Mouse (Mus musculus): Measurements from ENCODE around the gene Gng7.

Gng7 gene

GRCm38 (mm10) chr10:80963031-80963975, 51.4 kb downstream of the Gng7 start:
- DNase-seq, result no peak

- DNase-seq, result no peak
These were observed 52.2 kb downstream of the Gng7 start for GRCm38 (mm10) chr10:80962585-80962984.

DNA sequence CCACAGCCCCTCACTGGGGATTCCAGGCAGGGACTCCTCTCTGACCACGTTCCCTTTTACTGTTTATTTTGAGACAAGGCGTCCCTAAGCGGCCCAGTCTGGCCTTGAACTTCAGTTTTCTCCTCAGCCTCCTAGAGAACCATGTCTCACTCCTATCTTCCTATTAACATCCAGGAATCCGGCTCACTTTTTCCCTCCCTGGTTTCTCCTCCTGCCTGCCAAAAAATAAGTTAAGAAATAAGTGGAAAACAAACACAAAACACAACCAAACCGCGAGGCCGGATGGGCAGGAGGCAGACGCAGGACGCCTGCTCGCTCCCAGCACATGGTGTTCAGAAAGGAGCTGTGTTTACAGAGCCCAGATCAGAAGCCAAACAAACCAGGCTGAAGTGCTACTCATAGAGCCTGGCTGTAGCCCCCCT, 52.7 kb downstream of the Gng7 start:
- DNase-seq, result no peak

DNA sequence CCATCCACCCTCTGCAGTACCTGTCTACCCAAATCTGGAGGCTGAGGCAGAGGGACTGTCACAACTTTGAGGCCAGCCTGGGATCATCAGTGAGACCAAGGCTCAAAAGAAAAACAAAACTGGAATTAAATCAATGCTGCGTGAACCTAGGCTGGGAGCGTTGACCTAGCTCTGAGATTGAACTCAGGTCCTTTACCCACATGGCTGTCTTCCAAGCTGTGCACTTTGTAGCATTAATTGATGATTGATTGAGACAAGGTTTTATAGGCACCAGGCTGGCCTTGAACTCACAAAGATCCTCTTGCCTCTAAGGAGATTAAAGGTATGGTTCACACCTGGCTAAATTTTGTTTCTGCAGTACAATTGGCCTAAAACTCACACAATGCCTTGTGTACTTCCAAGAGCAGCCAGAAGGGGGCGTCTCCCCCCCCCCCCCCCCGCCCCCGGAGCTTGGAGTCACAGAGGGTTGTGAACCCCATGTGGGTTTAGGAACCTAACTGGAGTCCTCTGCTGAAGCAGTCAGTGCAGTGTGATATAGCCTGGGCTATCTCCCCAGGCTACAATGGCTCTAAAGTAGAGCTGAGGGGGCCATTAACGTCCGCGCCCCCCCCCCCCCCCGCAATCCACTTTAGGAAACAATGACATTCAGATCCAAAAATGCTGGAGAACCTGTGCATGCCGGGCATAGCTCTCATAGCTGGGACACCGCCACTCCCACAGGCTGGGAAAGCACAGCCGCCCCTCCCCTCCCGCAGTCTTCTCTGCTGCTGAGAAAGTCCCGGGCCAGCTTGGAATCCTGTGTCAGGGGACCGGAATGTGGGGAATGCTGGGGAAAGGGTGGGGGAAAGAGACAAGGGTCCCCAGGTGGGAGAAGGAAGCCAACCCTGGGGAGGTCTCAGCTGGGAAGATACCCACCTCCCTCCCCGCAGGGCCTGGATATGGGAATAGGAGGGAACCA, 53.9 kb downstream of the Gng7 start:
- DNase-seq, result peak; percentile 64

DNA sequence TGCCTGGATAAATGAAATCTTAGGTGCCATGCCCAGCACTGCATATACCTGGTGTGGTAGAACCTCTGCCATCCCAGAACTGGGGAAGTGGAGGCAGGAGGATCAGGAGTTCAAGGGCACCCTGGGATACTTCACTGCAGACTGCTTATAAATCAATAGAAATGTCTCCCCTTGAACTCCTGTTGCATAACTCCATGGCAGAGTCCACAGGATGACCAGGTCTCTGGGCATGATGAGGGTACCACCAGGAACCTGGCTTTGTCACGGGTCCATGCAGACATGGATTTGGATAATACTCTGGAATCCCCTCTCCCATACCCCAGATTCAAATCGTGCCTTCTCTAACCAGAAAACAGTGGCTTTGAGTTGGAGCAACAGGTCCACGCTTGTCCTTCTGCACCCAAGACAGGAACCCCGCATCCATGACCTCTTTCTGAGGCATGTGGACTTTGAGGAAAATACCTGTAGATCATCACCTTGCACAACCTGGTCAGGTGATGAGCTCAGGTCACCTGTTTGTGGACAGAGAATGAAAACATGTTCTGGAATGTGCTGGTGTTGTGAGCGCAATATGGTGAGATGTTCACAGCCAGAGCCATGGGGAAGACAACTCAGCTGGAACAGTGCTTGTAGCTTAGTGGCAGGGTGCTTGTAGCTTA, 55.6 kb downstream of the Gng7 start:
- DNase-seq, result no peak

DNA sequence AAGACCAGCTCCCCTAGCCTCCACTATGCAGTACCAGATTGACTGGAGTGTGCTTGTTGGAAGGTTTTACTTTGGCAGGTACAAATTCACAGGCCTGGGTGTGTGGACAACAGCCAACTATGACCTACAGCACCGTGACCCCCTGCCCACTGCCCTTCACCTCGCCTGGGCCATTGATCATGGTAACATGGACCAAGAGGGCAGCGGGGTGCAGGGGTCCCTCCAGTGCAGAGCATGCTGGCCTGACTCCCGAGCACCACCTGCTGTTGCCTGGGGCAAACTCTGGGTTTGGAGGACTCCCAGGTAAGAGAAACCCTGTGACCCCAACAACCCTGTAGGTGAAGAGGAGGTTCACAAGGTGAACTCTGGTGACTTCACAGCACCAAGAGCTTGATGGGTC, 57.0 kb downstream of the Gng7 start:
- no peak for DNase-seq

- DNase-seq, result no peak
These were observed 57.8 kb downstream of the Gng7 start for GRCm38 (mm10) chr10:80956901-80957300.

GRCm38 (mm10) chr10:80956385-80956784, 58.4 kb downstream of the Gng7 start:
- no peak for DNase-seq

- peak; percentile 62 for DNase-seq
These were observed 59.2 kb downstream of the Gng7 start for GRCm38 (mm10) chr10:80955536-80955935.

DNA sequence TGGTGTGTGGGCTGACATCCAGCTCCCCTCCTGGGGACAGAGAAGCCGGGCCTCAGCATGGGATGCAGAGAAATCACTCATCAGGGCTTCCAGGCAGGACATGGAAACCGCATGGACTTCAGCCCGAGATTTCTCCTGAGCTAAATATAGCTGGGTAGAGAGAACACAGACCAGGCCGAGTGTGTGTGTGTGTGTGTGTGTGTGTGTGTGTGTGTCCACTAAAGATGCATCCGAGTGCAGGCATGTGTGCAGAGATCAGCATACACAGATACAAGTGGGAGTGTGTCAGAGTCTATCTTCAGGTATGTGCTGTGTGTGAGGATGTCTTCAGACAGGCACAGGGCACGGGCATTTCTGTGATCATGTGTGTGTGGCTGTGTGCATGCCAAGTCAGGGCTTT, 59.9 kb downstream of the Gng7 start:
- no peak for DNase-seq

DNA sequence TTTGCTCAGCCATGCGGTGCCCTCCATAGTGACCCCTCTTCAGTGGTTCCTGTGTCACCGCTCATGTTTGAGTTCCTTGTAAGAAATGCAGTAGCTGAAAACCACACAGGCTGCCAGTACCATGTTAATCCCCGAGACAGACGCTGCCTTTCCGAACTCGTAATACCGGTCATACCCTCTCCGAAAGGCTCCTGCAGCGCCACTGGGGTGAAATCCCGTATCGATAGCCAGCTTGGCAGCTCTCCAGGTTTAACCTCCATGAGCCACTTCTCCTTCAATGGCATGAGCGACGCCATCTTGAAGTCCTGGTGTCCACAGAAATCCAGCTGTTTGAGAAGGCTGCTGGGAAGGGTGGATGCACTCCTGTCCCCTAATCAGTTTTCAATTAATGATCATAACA, 60.3 kb downstream of the Gng7 start:
- DNase-seq, result no peak

GRCm38 (mm10) chr10:80952449-80952848, 62.3 kb downstream of the Gng7 start:
- no peak for DNase-seq

GRCm38 (mm10) chr10:80951761-80952390, 62.9 kb downstream of the Gng7 start:
- no peak for DNase-seq

DNA sequence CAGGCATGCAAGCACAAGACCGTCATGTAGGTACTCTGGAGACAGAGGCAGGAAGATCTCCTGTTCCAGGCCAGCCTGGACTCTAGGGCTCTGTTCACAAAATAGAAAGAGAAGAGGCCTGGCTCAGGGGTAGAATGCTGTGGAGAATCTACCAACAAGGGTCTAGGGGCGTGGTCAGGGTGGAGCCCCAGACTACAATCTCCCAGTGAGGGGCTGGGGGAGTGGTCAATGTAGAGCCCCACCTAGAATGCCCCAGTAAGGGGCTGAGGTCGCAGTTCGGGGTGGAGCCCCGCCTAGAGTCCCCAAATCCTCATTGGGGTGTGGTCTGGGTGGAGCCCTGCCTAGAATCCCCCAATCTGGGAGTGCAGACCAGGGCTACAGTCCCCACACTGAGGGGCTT, 64.4 kb downstream of the Gng7 start:
- DNase-seq, result no peak

DNA sequence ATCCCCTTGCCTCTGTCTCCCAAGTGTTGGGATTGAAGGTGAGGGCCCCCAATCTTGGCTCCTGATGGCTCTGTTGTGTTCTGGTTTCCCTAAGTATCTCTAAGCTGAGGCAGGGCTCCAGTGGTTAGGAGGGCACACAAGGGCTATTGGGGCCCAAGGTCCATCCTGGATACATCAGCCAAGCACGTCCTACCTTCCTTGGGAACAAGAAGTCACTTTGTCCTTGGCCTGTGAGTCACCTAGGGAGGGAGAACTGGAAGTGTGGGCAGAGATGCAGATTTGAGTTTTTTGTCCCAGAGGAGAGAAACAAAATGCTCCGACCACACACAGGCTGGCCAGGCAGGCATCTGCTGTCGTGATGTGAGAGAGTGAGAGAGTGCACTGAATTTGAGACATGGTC, 65.7 kb downstream of the Gng7 start:
- DNase-seq, result no peak

GRCm38 (mm10) chr10:80948570-80948969, 66.2 kb downstream of the Gng7 start:
- no peak for DNase-seq

DNA sequence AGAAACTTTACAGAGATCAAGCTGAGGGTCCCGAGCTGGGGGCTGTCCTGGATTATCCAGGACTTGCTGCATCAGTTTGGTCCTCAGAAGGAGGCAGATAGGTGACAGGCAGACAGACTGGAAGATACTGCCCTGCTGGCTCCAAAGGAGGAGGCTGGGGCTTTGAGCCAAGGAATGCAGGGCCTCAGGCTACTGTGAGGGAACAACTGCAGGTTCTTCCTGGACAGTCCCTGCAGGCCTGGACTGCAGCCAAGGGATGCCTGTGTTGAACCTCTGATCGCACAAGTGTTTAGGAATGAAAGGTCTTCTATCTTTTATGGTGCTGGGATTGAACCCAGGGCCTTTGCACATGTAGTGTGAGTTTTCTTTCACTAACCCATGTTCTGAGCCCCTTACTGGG, 66.9 kb downstream of the Gng7 start:
- DNase-seq, result peak; percentile 64

DNA sequence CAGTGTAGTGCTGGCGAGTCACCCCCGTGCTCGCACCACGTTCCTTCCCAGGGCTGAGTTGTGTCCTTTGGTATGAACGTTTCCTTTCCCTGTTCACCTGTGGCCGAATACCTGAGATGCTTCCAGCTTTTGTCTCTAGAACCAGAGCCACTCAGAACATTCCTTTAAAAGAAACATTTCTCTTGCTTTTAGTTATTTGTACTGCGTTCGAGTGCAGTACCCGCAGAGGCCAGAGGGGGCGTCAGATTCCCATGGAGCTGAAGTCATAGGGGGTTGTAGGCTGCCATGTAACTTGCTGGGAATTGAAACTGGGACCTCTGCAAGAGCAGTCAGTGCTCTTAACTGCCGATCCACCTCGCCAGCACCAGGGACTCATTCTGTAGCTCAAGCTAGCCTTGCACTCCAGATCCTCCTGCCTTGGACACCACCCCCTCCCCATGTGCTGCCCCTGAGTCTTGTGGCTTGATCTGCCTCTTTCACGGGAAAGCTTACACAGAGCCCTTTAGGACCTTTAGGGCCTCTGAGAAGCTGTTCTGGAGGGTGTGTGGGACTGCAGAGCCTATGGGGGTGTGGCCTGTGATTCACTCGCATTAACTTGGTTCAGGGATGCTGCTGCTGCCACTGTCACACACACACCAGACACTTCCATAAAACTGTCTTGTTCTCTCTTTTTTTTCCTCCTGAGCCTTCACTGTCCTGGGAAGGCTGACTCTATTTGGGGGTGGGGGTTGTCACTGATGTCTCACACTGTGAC, 67.9 kb downstream of the Gng7 start:
- DNase-seq, result no peak

GRCm38 (mm10) chr10:80944231-80944630, 70.5 kb downstream of the Gng7 start:
- DNase-seq, result no peak

GRCm38 (mm10) chr10:80943701-80944100, 71.0 kb downstream of the Gng7 start:
- DNase-seq, result no peak

DNA sequence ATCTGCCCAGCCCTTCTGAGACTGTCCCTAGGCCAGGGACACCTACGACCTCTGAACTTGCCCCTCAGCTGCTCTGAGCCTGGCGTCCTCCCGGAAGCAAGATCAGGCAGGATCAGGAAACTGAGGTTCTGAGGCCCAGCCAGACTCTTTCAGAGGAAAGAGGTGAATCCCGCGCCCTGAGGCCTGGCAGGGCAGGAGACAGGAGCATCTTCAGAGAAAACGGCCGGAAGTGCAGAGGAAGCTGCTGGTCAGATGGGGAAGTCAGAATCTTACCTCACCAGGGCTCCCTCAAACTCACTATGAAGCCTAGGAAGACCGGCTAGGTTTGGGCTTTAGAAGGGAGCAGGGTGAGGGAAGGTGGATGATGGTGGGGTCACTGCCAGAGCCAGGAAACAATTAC, 71.8 kb downstream of the Gng7 start:
- DNase-seq, result no peak

DNA sequence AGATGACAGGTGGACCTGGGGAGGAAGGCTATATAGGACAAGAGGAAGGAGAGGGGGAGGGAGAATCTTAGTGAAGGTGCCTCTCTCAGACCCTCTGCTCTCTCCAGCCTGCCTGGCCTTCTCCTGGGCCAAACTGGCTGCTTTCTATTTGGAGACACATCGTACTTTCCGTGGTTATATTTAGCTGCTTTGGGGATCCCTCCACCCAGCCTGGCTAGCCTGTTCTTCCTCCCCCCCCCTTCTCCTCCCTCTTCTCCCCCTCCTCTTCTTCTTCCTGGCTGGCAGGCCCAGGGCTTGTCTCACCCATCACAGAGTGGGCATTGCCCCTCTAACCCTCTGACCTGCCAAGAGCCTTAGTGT, 73.8 kb downstream of the Gng7 start:
- DNase-seq, result no peak

Data from kidney, adult 9 months (tissue).